Mouse (Mus musculus) B cell, adult 2 months (primary cell): ENCODE measurements at regions not wholly inside any gene's neighbourhood (a gene's known extent, or its start where the extent isn't known, plus 50 kb on each side); places are given as distances from the start of the nearest gene placed in this dataset.

Experiments used
- DNase-seq, 2 experiments: peaks; one replicate each; pipeline ENCODE4 v3.0.0; 2022

DNA sequence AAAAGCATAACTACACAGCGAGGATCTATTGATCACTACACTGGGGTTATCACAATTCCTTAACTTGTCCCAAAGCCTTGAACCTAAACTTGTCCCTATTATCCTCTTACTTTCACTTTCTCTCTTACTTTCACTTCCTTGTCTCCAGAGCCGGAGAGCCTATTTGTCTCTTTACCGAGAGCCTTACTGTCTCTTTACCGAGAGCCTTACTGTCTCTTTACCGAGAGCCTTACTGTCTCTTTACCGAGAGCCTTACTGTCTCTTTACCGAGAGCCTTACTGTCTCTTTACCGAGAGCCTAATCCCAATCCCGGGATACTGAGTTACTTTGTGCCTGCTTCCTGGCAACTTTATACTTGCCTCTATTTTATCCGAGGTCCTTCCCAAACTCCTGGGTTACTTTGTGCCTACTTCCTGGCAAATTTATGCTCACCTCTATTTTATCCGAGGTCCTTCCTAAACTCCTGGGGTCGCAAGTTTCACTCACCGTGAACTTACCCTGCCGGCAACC, 335.3 kb upstream of the Ccng1 start:
- DNase-seq = peak; percentile 16

GRCm38 (mm10) chr11:41063570-41063969, 308.5 kb upstream of the Ccng1 start:
- DNase-seq = no peak

DNA sequence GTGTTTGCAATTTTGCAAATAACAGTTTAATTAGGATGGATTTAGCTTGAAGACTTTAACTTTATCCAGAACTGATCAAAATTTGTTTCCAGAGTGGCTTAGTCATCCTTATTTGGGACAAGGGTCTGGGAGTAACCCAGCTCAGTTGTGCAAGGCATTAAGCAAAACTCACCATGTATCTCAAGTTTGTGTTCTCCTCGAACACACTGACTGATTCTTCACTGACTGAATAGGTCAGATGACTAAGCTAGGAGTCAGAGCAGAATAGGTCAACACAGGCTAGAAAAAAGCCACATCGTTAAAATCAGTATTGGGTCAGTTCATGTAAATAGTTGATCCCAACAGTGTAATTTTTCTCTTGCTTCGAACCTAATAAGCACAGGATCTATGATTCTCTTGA, 302.7 kb upstream of the Ccng1 start:
- DNase-seq = no peak

GRCm38 (mm10) chr11:41030018-41030417, 274.9 kb upstream of the Ccng1 start:
- no peak for DNase-seq

DNA sequence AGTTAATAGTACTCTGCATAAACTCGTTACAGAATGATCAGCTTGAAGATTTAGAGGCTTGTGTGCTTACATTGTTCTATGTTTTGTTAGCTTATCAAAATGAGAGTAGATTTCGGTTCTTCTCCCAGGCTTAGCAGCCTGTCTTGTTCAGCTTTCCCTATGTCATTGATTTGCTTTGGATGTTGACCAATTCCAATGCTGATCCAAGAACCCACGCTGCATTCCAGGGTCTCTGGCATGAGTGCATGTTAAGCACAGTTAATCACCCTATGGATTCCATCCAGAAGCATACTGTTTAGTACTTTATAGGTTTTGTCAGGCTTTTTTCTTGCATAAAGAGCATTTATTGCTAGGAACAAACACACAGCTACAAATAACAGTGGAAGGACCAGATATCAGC, 255.0 kb upstream of the Ccng1 start:
- DNase-seq = no peak

DNA sequence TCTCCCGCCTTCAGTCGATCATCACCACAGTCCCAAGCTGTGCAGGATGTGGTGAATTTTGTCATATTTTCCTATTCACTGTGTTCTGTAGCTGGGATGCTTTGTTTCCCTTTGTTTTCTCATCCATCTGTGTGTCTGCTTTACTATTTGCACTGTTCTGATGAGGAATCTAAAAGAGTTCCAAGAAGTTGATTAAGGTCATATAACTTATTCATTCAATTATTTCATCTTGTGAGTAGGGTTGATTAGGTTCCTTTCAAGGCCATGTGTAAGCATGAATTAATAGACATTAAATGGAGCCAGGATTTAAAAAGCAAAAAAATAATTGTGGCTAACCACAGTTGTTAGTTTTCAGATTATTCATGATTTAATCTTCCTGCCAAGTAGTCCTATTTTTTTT, 217.7 kb upstream of the Ccng1 start:
- no peak for DNase-seq

DNA sequence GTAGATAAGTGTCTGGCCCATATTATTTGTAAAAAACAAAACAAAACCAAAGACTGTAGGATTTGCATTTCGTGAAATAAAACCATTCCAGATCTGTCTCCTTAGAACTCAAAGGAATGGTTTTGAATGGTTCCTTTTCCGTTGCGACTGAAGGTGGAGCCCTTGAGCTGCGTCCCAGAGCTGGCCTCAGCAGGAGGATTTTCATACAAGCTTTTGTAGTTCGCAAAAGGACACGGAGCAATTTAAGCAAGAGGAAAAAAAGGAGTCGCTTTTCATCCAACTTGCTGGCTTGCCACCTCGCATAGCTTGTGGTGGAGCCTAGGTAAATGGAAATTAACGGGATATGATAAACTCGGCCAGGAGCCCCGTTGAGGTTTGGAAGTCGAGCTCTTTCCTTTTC, 172.1 kb upstream of the Ccng1 start:
- DNase-seq = no peak

DNA sequence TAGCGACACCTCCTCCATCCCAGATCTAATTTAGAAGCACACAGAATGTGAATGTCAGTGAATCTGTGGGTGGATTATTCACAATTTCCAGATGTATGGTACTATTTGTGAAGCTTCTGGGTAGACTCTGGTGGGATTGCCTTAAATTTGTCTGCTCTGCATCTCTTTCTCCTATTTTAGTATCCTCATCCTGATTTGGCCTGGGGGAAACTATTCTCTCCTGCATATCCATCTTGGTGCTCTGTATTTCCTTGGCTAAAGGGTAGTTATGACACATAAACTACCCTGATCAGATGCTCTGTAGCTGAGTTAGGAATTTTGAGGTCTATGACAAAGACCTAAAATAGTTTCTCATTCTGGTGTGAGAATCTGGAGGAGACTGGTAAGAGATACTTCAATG, 136.4 kb upstream of the Ccng1 start:
- no peak for DNase-seq

DNA sequence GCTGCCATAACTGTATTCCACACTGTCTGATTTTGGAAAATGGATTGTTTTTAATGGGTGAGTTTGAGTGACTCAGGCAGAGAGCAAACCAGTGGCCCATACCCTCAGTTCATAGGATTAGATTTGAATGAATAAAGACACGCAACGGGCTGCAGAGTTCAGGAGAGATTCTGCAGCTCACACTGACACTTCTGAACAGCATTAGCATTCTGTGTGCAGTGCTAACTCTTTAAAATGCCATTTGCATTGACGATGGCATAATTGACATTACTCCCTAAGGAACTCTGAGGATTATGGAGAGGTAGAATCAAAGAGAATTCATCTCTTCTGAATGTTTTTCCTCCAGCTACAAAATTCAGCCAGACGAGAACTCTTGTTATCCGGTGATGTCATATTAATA, 129.4 kb upstream of the Ccng1 start:
- DNase-seq = no peak

GRCm38 (mm10) chr11:40879589-40879988, 124.5 kb upstream of the Ccng1 start:
- no peak for DNase-seq

DNA sequence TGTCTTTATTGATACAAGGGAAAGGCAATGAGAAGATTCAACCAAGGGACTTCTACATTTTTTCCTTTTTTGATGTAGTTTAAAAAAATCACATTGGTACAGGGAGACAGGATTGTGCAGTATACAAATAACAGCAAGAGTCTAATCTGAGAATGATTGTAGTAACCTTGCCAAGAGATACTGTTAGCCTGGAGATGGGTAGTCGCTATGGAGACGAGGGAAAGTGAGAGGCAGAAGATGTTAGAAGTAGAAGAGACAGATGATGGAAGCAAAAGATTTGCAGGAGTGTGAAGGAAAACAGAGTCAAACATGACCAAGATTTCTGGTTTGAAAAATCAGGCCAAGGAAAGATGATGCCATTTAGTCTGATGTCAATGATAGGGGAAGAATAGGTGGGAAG, 117.9 kb upstream of the Ccng1 start:
- no peak for DNase-seq

GRCm38 (mm10) chr11:40865694-40866093, 110.6 kb upstream of the Ccng1 start:
- peak in 1 of 2 experiments; percentile 2 for DNase-seq

DNA sequence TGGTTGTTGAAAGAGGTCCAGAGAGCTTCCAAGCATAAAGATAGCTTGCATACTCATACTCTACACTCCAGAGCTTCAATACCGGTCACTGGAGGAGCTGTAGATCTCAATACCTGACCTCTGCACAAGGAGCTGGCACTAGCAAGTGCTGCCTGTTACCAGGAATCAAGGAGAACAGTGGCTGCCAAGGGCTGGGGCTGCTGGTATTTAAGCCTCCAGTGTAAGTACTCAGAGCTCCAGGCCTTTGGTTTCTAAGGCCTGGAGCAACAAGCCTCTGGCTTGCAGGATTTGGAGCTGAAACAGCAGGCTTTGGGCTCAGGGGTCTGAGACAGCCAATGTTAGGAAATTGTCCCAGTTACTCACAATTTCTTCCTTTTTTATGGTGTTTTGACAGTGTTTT, 96.2 kb upstream of the Ccng1 start:
- no peak for DNase-seq

GRCm38 (mm10) chr11:40850652-40851092, 95.6 kb upstream of the Ccng1 start:
- no peak for DNase-seq

DNA sequence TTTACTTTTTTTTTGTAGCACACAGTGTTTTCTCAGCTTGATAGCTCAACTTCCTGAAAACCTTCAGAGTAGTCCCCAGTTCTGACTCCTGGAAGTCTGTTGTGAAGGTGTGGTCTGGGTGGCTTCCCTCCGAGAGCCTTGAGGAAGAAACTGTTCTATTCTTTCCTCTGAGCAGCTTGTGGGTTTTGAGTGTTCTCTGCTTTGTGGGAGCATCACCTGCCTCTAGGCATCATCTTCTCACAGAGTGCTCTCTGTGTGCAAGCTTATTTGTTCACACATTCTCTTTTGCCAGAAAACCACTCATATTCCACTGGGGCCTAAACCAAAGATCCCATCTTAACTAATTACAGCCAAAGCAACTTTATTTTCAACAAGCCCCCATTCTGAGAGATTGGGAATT, 91.5 kb upstream of the Ccng1 start:
- DNase-seq = no peak

DNA sequence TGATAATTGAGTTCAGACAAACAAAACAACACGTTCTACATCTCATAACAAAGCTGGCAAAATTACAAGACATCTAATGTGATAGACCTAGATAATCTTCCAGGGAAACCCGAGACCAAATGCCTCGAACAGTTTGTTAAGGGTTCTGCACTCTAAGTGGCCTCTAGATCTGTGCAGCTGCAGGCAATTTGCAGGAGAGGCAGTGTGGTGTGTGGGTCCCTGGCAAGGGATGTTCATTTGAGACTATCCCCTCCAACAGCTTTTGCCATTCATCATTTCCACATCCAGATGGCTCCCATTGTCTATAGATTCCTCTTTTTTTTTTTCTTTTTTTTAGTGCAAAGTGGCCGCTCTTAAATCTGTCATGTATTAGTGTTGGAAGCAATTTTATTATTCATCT, 80.3 kb upstream of the Ccng1 start:
- DNase-seq = no peak
